Comparison of ENCODE assay signal across 9 mouse cellular contexts in the genomic region with DNA sequence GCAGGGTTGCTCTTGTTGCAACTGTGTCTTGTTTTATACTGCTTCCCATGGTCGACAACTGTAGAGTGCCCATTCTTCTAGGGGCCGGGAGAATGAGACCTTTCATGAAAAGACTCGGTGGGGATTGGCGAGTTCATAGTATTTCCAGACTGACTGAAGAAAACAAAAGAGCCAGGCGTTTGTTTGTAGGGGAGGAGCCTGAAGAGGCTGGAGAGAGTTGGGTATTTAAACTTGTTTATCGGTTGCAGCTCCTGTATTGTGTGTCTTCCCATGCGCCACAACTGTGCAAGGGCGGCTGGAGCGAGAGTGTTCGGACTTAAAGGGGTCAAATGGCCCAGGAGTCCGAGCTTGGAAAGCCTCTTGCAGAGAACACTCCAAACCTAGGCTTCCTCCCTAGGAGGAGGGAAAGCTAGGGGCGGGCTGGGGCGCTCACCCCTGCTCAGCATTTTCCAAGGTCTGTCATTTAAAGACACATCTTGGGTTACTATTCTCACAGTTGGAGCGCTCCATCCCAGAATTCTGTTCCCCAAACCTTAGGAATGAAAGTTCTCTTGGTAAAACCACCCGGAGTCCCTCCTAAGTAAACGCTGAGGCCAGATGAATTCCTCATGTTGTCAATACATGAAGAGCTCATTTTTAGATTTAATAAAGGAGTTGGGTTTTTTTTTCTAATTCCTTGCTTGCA. TPM values are rescaled to one million over a fixed set of nuclear protein-coding genes. Genes with fewer than 3 reads are reported as not detected.
DNase-seq lines count a peak whose midpoint lies in the region; ATAC-seq lines count a peak whose summit lies in the region.
"Had no signal": no experiment of that assay in that cellular context is flagged by ENCODE, and none has a peak within 500 bp of the region (broad histone marks: within the 10 kb centered on the region; RNA-seq: fewer than 3 reads in every experiment).

No protein-coding gene starts in this region.

- 3% methylated on average over 16 of the region's 16 CpGs for WGBS in neural tube, embryonic 15.5 days
- 3% methylated on average over 16 of the region's 16 CpGs for WGBS in embryonic facial prominence, embryonic 14.5 days
- 8% methylated on average over 16 of the region's 16 CpGs for WGBS in intestine, embryonic 15.5 days

- ATAC-seq in neural tube, embryonic 15.5 days (ENCODE audit: low FRiP score): no peak
- no peak for ATAC-seq in embryonic facial prominence, embryonic 14.5 days (ENCODE audit: low read depth)
- no peak for ATAC-seq in intestine, embryonic 15.5 days

- no peaks in the 10 kb centered on the region for H3K36me3 ChIP-seq in neural tube, embryonic 15.5 days
- H3K36me3 ChIP-seq in embryonic facial prominence, embryonic 14.5 days (ENCODE audit: control insufficient read depth, insufficient read depth, low read length): no peaks in the 10 kb centered on the region
- no peaks in the 10 kb centered on the region for H3K36me3 ChIP-seq in intestine, embryonic 15.5 days

- H3K27me3 ChIP-seq in neural tube, embryonic 15.5 days (replicated peaks): no peaks in the 10 kb centered on the region
- H3K27me3 ChIP-seq in embryonic facial prominence, embryonic 14.5 days (replicated peaks; ENCODE audit: control insufficient read depth, insufficient read depth, low read length): no peaks in the 10 kb centered on the region
- H3K27me3 ChIP-seq in intestine, embryonic 15.5 days (replicated peaks): no peaks in the 10 kb centered on the region

- H3K27ac ChIP-seq in neural tube, embryonic 15.5 days (replicated peaks): no peak overlapping the region
- H3K27ac ChIP-seq in embryonic facial prominence, embryonic 14.5 days (replicated peaks; ENCODE audit: low read depth, low read length): no peak overlapping the region
- peak overlapping the region; percentile 45; the same call in 1 of the 2 replicates for H3K27ac ChIP-seq in intestine, embryonic 15.5 days
- H3K27ac ChIP-seq: kidney, postnatal 0 days had no signal

- H3K4me1 ChIP-seq in neural tube, embryonic 15.5 days: peaks cover 16% of the 10 kb centered on the region
- no peaks in the 10 kb centered on the region for H3K4me1 ChIP-seq in embryonic facial prominence, embryonic 14.5 days (ENCODE audit: control insufficient read depth, insufficient read depth, low read length)
- peaks cover 7% of the 10 kb centered on the region for H3K4me1 ChIP-seq in intestine, embryonic 15.5 days (replicated peaks)

- no peak overlapping the region for H3K4me3 ChIP-seq in neural tube, embryonic 15.5 days (replicated peaks)
- H3K4me3 ChIP-seq in embryonic facial prominence, embryonic 14.5 days (ENCODE audit: low read depth, low read length): peak overlapping the region; percentile 13
- H3K4me3 ChIP-seq in intestine, embryonic 15.5 days (replicated peaks): peak overlapping the region; percentile 31

- peak; percentile 72 for DNase-seq in neural tube, embryonic 10.5 days (ENCODE audit: extremely low spot score, low spot score)
- DNase-seq in embryonic facial prominence, embryonic 14.5 days (ENCODE audit: low spot score): no peak
- DNase-seq in retina, embryonic 14.5 days (ENCODE audit: low spot score): peak; percentile 50
- DNase-seq in cerebellum, adult 9-11 months: no peak
- DNase-seq in right cerebral cortex, postnatal 10 days (ENCODE audit: low spot score in 2 of 2): no peak
- DNase-seq: spleen, adult 18-20 months had no signal

- no peaks in the 10 kb centered on the region for H3K9me3 ChIP-seq in neural tube, embryonic 15.5 days (replicated peaks)
- no peaks in the 10 kb centered on the region for H3K9me3 ChIP-seq in embryonic facial prominence, embryonic 14.5 days (ENCODE audit: control insufficient read depth, low read length)
- no peaks in the 10 kb centered on the region for H3K9me3 ChIP-seq in intestine, embryonic 15.5 days

- H3K9ac ChIP-seq in neural tube, embryonic 15.5 days (replicated peaks): no peak overlapping the region
- H3K9ac ChIP-seq in embryonic facial prominence, embryonic 14.5 days (ENCODE audit: low read depth, low read length): 0 out of 2 replicates have a peak overlapping the region, but pooled peaks have one; percentile 38
- peak overlapping the region; percentile 32; the same call in 1 of the 2 replicates for H3K9ac ChIP-seq in intestine, embryonic 15.5 days

- H3K4me2 ChIP-seq in neural tube, embryonic 15.5 days: no peak overlapping the region
- peak overlapping the region; percentile 53 for H3K4me2 ChIP-seq in embryonic facial prominence, embryonic 14.5 days (ENCODE audit: low read depth, low read length)
- H3K4me2 ChIP-seq in intestine, embryonic 15.5 days (replicated peaks): peak overlapping the region; percentile 63

RNA-seq across cellular contexts. Expression of a gene that starts 5.3 kb away (rescaled TPM):
- polyA plus RNA-seq in neural tube, embryonic 15.5 days (2015; fragmentation: Nextera tagmentation; extraction: Ambion mirVana): 18.8 and 29.9 TPM in 2 replicates
- polyA plus RNA-seq in embryonic facial prominence, embryonic 14.5 days (2014; fragmentation: Nextera tagmentation; extraction: Ambion mirVana): 49.4 and 61.6 TPM in 2 replicates
- 83.1 and 96.8 TPM in 2 replicates for polyA plus RNA-seq in intestine, embryonic 15.5 days (2015; fragmentation: Nextera tagmentation; extraction: Ambion mirVana)

RNA-seq across cellular contexts. Expression of a gene that starts 43.8 kb away (rescaled TPM):
- 102 and 109 TPM in 2 replicates for polyA plus RNA-seq in neural tube, embryonic 15.5 days (2015; fragmentation: Nextera tagmentation; extraction: Ambion mirVana)
- polyA plus RNA-seq in embryonic facial prominence, embryonic 14.5 days (2014; fragmentation: Nextera tagmentation; extraction: Ambion mirVana): 39.6 and 40.6 TPM in 2 replicates
- polyA plus RNA-seq in intestine, embryonic 15.5 days (2015; fragmentation: Nextera tagmentation; extraction: Ambion mirVana): 81.4 and 82.9 TPM in 2 replicates

Comparison
In these comparisons a context has a peak if more than half of its experiments do, and no peak if none do; other contexts are left out.
1. DNase-seq: peak in neural tube, embryonic 10.5 days (single experiment) and retina, embryonic 14.5 days (single experiment); none in embryonic facial prominence, embryonic 14.5 days (single experiment), cerebellum, adult 9-11 months (single experiment) and right cerebral cortex, postnatal 10 days (0 of 2).